ENCODE assay signal across 20 mouse cellular contexts in the genomic region with DNA sequence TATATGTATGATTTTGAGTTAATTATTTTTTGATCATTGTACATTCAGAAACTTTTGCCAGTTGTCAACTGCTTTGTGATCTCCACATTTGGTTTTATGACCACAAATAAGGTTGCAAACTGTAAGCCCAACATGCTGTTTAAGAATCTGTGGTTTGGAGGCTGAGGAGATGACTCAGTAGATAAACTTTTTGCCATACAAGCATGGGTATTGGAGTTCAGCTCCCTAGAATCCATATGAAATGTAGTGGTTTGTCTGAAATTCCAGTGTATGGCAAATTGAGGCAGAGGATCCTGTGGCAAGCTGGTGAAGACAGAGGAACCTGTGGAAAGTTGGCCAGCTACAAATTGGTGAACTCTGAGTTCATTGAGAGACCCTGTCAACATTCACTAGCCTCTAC.
"Had no signal": no experiment of that assay in that cellular context is flagged by ENCODE, and none has a peak within 500 bp of the region (broad histone marks: within the 10 kb centered on the region; RNA-seq: fewer than 3 reads in every experiment).

No protein-coding gene starts in this region.

- H3K9me3 ChIP-seq: kidney, embryonic 15.5 days; limb, embryonic 12.5 days; limb, embryonic 15.5 days; liver, embryonic 13.5 days; neural tube, embryonic 12.5 days; stomach, embryonic 15.5 days had no signal

- H3K36me3 ChIP-seq: kidney, embryonic 15.5 days; limb, embryonic 12.5 days; limb, embryonic 15.5 days; liver, embryonic 13.5 days; neural tube, embryonic 12.5 days; stomach, embryonic 15.5 days had no signal

- H3K4me2 ChIP-seq: kidney, embryonic 15.5 days; limb, embryonic 12.5 days; limb, embryonic 15.5 days; liver, embryonic 13.5 days; midbrain, embryonic 11.5 days; neural tube, embryonic 12.5 days; stomach, embryonic 15.5 days had no signal

- H3K27ac ChIP-seq: kidney, embryonic 15.5 days; limb, embryonic 12.5 days; limb, embryonic 15.5 days; liver, embryonic 13.5 days; neural tube, embryonic 12.5 days; stomach, embryonic 15.5 days had no signal

- H3K4me3 ChIP-seq: kidney, embryonic 15.5 days; limb, embryonic 12.5 days; limb, embryonic 15.5 days; liver, embryonic 13.5 days; neural tube, embryonic 12.5 days; stomach, embryonic 15.5 days had no signal

- DNase-seq: kidney, adult 8-10 months; kidney, postnatal 10 days; kidney, postnatal 36 days; layer of hippocampus, postnatal 36 days; left cerebral cortex, postnatal 4 days; liver, embryonic 13.5 days; lung, adult 2 months; lung, postnatal 14 days; lung, postnatal 4 days; midbrain, embryonic 14.5 days; retina, postnatal 1 day; right cerebral cortex, postnatal 25 days; spleen, adult 18-20 months; thymus, postnatal 36 days had no signal

- H3K4me1 ChIP-seq: kidney, embryonic 15.5 days; limb, embryonic 12.5 days; limb, embryonic 15.5 days; liver, embryonic 13.5 days; neural tube, embryonic 12.5 days; stomach, embryonic 15.5 days had no signal

- H3K9ac ChIP-seq: kidney, embryonic 15.5 days; limb, embryonic 12.5 days; limb, embryonic 15.5 days; liver, embryonic 13.5 days; neural tube, embryonic 12.5 days; stomach, embryonic 15.5 days had no signal

- H3K27me3 ChIP-seq: kidney, embryonic 15.5 days; limb, embryonic 12.5 days; limb, embryonic 15.5 days; liver, embryonic 13.5 days; neural tube, embryonic 12.5 days; stomach, embryonic 15.5 days had no signal
